Mouse (Mus musculus): ENCODE measurements at regions not wholly inside any gene's neighbourhood (a gene's known extent, or its start where the extent isn't known, plus 50 kb on each side); places are given as distances from the start of the nearest gene placed in this dataset.

- DNase-seq (ENCODE audit: low spot score in 2 of 2) = no peak
Observed at GRCm38 (mm10) chr6:135596358-135596757, 234.0 kb downstream of the Emp1 start.

- DNase-seq (ENCODE audit: low spot score in 2 of 2) = no peak
Observed at GRCm38 (mm10) chr6:135610504-135611096, 248.3 kb downstream of the Emp1 start.

GRCm38 (mm10) chr6:135627928-135628327 is 265.6 kb downstream of the Emp1 start:
- no peak for DNase-seq (ENCODE audit: low spot score in 2 of 2)

GRCm38 (mm10) chr6:135629236-135629635 is 266.9 kb downstream of the Emp1 start:
- no peak for DNase-seq (ENCODE audit: low spot score in 2 of 2)

- DNase-seq (ENCODE audit: low spot score in 2 of 2) = no peak
Observed at GRCm38 (mm10) chr6:135632671-135633070, 270.3 kb downstream of the Emp1 start.

DNA sequence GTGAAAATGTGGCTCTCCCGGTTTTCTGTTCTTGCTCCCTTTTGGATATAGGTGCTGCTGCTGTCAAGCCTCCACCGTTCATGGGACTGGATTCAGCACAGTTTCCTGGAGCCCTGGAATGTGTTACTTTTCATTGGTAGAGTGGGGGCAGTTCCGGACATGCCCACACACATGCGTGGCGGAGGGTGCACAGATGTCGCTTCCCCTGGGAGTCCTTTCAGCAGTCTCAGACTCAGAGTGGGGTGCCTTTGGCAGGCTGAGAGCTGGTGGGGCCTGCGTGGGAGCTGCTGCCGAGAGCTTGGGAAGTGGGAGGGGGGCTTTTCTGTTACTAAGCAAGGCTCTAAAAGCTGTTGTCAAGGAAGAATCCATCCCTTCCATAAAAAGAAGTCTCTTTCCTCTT is 274.3 kb downstream of the Emp1 start:
- peak; percentile 62 to 91 for DNase-seq (ENCODE audit: low spot score in 2 of 2)

DNA sequence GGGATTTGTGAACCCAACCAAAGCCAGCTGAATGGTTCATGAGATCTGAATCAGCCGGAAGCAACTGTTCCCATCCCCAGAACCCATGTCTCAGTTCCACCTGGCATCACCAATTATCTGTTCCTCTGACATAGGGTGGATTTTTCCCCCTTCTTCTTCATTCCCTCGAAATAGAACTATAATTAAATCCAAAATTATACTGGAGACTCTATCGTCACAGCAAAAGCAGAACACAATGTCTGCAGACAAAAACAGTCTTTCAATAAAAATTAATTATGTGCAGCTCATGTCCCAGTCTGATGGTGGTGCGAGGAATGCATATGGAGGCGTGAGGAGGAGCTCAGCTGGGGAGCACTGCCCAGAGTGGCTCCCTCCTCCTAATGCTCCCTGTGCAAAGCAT is 280.4 kb downstream of the Emp1 start:
- DNase-seq (ENCODE audit: low spot score in 2 of 2) = peak in 1 of 2 experiments; percentile 44

GRCm38 (mm10) chr6:135646177-135646576 is 283.8 kb downstream of the Emp1 start:
- DNase-seq (ENCODE audit: low spot score in 2 of 2) = no peak

DNA sequence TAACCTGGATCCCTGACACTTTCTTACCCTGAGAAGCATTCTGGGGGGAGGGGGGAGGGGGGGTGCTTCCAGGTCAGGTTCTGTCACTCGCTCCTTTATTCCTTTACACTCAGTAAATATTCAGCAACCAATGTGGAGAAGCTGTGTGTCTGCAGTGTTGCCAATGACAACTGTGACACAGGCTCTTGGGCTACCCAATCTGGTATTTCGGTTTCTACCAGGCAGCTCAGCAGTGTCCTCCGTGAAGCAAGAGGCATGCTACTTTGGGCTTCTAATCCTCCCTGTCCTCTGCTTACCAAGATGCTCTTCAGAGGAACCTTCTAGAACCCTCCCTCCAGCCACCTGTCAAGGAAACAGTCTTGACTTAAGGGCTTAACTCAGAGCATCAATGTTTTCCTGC is 290.7 kb downstream of the Emp1 start:
- DNase-seq (ENCODE audit: low spot score in 2 of 2) = no peak

GRCm38 (mm10) chr6:135662386-135662785 is 300.0 kb downstream of the Emp1 start:
- DNase-seq (ENCODE audit: low spot score in 2 of 2) = peak in 1 of 2 experiments; percentile 75

GRCm38 (mm10) chr6:135662801-135663537 is 300.6 kb downstream of the Emp1 start:
- no peak for DNase-seq (ENCODE audit: low spot score in 2 of 2)

Measured in left cerebral cortex, adult 8-10 months (tissue).